Comparison of ENCODE assay signal across 2 mouse cellular contexts in genomic region chr5:33310704-33311462, GRCm38 (mm10).
TF ChIP-seq lines count a peak whose summit lies in the region.

No protein-coding gene starts in this region.

TF ChIP-seq in CH12.LX, 34 proteins besides CTCF, POLR2A, EP300 and RAD21 (continued from another document):
- TF ChIP-seq ZMIZ1 (IDR thresholded peaks at IDR 0.05; ENCODE audit: low read depth, low read length), result peak; percentile 52; the same call in 1 of the 2 replicates
- TF ChIP-seq MYC (IDR thresholded peaks at IDR 0.05; ENCODE audit: low read depth, low read length), result peak; percentile 68; the same call in 1 of the 2 replicates
- no peak for TF ChIP-seq MEF2A (IDR thresholded peaks at IDR 0.05; ENCODE audit: borderline replicate concordance, low read depth, low read length)
- TF ChIP-seq TCF12 (IDR thresholded peaks at IDR 0.05; ENCODE audit: low read depth, low read length), result 0 out of 2 replicates have a peak, but pooled peaks have one; percentile 38
- no peak for TF ChIP-seq JUN (IDR thresholded peaks at IDR 0.05; ENCODE audit: insufficient read depth, low read depth, low read length)
- peak; percentile 72 for TF ChIP-seq NELFE (IDR thresholded peaks at IDR 0.05; ENCODE audit: low read depth, low read length)
- 0 out of 2 replicates have a peak, but pooled peaks have one; percentile 32 for TF ChIP-seq POLR2AphosphoS2 (IDR thresholded peaks at IDR 0.05; ENCODE audit: low read depth, low read length)

TF ChIP-seq in MEL, 35 proteins besides CTCF, POLR2A, EP300 and RAD21 (continued from another document):
- TF ChIP-seq TCF12 (IDR thresholded peaks at IDR 0.05; ENCODE audit: low read depth, low read length), result no peak
- no peak for TF ChIP-seq ZNF384 (IDR thresholded peaks at IDR 0.05; ENCODE audit: low read depth, low read length)
- no peak for TF ChIP-seq POLR2AphosphoS2 (IDR thresholded peaks at IDR 0.05; ENCODE audit: low read length)
- TF ChIP-seq USF2 (IDR thresholded peaks at IDR 0.05; ENCODE audit: borderline replicate concordance in 1 of 2, insufficient read depth in 1 of 2, low read depth in 1 of 2, low read length in 2 of 2), result no peak
- TF ChIP-seq JUND (IDR thresholded peaks at IDR 0.05; ENCODE audit: low read depth, low read length), result no peak
- TF ChIP-seq MAZ (IDR thresholded peaks at IDR 0.05; ENCODE audit: low read depth, low read length), result no peak
- TF ChIP-seq ZC3H11A (IDR thresholded peaks at IDR 0.05; ENCODE audit: low read depth, low read length), result no peak
- TF ChIP-seq RCOR1 (IDR thresholded peaks at IDR 0.05; ENCODE audit: low read depth, low read length), result no peak
- no peak for TF ChIP-seq SMC3 (IDR thresholded peaks at IDR 0.05; ENCODE audit: low read depth, low read length)
- no peak for TF ChIP-seq MXI1 (IDR thresholded peaks at IDR 0.05; ENCODE audit: low read depth, low read length)
- TF ChIP-seq UBTF (IDR thresholded peaks at IDR 0.05; ENCODE audit: borderline replicate concordance, insufficient read depth, low read depth, low read length), result no peak
- no peak for TF ChIP-seq CHD1 (IDR thresholded peaks at IDR 0.05; ENCODE audit: low read depth, low read length)
- TF ChIP-seq ELF1 (IDR thresholded peaks at IDR 0.05; ENCODE audit: low read depth, low read length), result no peak
